Mouse (Mus musculus): Measurements from ENCODE around the gene Map3k7cl. TPM values are rescaled to one million over a fixed set of nuclear protein-coding genes. Genes with fewer than 3 reads are reported as not detected.
A peak's percentile ranks its signal among the peaks of the same experiment; 100 is the strongest.

The Map3k7cl gene
- polyA plus RNA-seq, 1 experiment from 2014 or later: not detected

GRCm38 (mm10) chr16:87610556-87611295, 57.6 kb downstream of the Map3k7cl start:
- WGBS: 85% methylated on average over 21 of the region's 21 CpGs
- Histone ChIP-seq H3K4me3 (ENCODE audit: low read depth, low read length) (no peak overlapping the region), H3K9me3 (replicated peaks; ENCODE audit: control insufficient read depth, low read length) (no peaks in the 10 kb centered on the region), H3K4me1 (ENCODE audit: control insufficient read depth, insufficient read depth, low read length) (no peaks in the 10 kb centered on the region), H3K27me3 (ENCODE audit: control insufficient read depth, insufficient read depth, low read length) (no peaks in the 10 kb centered on the region), H3K27ac (replicated peaks; ENCODE audit: low read depth, low read length) (no peak overlapping the region), H3K9ac (replicated peaks; ENCODE audit: low read length) (no peak overlapping the region), H3K36me3 (replicated peaks; ENCODE audit: control insufficient read depth, insufficient read depth, low read depth, low read length) (no peaks in the 10 kb centered on the region), H3K4me2 (ENCODE audit: low read depth, low read length) (no peak overlapping the region)
- no peak for ATAC-seq (replicated peaks; ENCODE audit: insufficient number of reproducible peaks, low FRiP score, low TSS enrichment, low read depth)
- DNase-seq (ENCODE audit: low spot score): no peak

- DNase-seq (ENCODE audit: low spot score): no peak
- Histone ChIP-seq H3K9ac (replicated peaks; ENCODE audit: low read length) (no peak overlapping the region), H3K27me3 (ENCODE audit: control insufficient read depth, insufficient read depth, low read length) (no peaks in the 10 kb centered on the region), H3K9me3 (replicated peaks; ENCODE audit: control insufficient read depth, low read length) (no peaks in the 10 kb centered on the region), H3K4me2 (ENCODE audit: low read depth, low read length) (no peak overlapping the region), H3K27ac (replicated peaks; ENCODE audit: low read depth, low read length) (no peak overlapping the region), H3K4me3 (ENCODE audit: low read depth, low read length) (no peak overlapping the region), H3K36me3 (replicated peaks; ENCODE audit: control insufficient read depth, insufficient read depth, low read depth, low read length) (no peaks in the 10 kb centered on the region), H3K4me1 (ENCODE audit: control insufficient read depth, insufficient read depth, low read length) (no peaks in the 10 kb centered on the region)
- 86% methylated on average over 14 of the region's 14 CpGs for WGBS
- no peak for ATAC-seq (replicated peaks; ENCODE audit: insufficient number of reproducible peaks, low FRiP score, low TSS enrichment, low read depth)
These were observed 58.3 kb downstream of the Map3k7cl start for GRCm38 (mm10) chr16:87611420-87611819.

GRCm38 (mm10) chr16:87612218-87612838, 59.2 kb downstream of the Map3k7cl start:
- H3K27me3 ChIP-seq (ENCODE audit: control insufficient read depth, insufficient read depth, low read length): no peaks in the 10 kb centered on the region
- DNase-seq (ENCODE audit: low spot score) (no peak), ATAC-seq (replicated peaks; ENCODE audit: insufficient number of reproducible peaks, low FRiP score, low TSS enrichment, low read depth) (no peak)
- H3K27ac ChIP-seq (replicated peaks; ENCODE audit: low read depth, low read length): no peak overlapping the region
- H3K4me2 ChIP-seq (ENCODE audit: low read depth, low read length): no peak overlapping the region
- WGBS: 80% methylated on average over 15 of the region's 15 CpGs
- no peaks in the 10 kb centered on the region for H3K9me3 ChIP-seq (replicated peaks; ENCODE audit: control insufficient read depth, low read length)
- no peak overlapping the region for H3K9ac ChIP-seq (replicated peaks; ENCODE audit: low read length)
- H3K4me1 ChIP-seq (ENCODE audit: control insufficient read depth, insufficient read depth, low read length): no peaks in the 10 kb centered on the region
- H3K36me3 ChIP-seq (replicated peaks; ENCODE audit: control insufficient read depth, insufficient read depth, low read depth, low read length): no peaks in the 10 kb centered on the region
- no peak overlapping the region for H3K4me3 ChIP-seq (ENCODE audit: low read depth, low read length)

- Histone ChIP-seq H3K4me1 (ENCODE audit: control insufficient read depth, insufficient read depth, low read length) (no peaks in the 10 kb centered on the region), H3K4me2 (ENCODE audit: low read depth, low read length) (no peak overlapping the region), H3K27me3 (ENCODE audit: control insufficient read depth, insufficient read depth, low read length) (no peaks in the 10 kb centered on the region), H3K4me3 (ENCODE audit: low read depth, low read length) (no peak overlapping the region), H3K27ac (replicated peaks; ENCODE audit: low read depth, low read length) (no peak overlapping the region), H3K9ac (replicated peaks; ENCODE audit: low read length) (no peak overlapping the region), H3K9me3 (replicated peaks; ENCODE audit: control insufficient read depth, low read length) (no peaks in the 10 kb centered on the region), H3K36me3 (replicated peaks; ENCODE audit: control insufficient read depth, insufficient read depth, low read depth, low read length) (no peaks in the 10 kb centered on the region)
- 0 out of 2 replicates have a peak, but pooled peaks have one; percentile 52 for ATAC-seq (replicated peaks; ENCODE audit: insufficient number of reproducible peaks, low FRiP score, low TSS enrichment, low read depth)
- 83% methylated on average over 6 of the region's 6 CpGs for WGBS
- DNase-seq (ENCODE audit: low spot score): no peak
These were observed 64.2 kb downstream of the Map3k7cl start for GRCm38 (mm10) chr16:87617377-87617776.

- no peaks in the 10 kb centered on the region for H3K36me3 ChIP-seq (replicated peaks; ENCODE audit: control insufficient read depth, insufficient read depth, low read depth, low read length)
- 88% methylated on average over 3 of the region's 3 CpGs for WGBS
- no peak overlapping the region for H3K9ac ChIP-seq (replicated peaks; ENCODE audit: low read length)
- ATAC-seq (replicated peaks; ENCODE audit: insufficient number of reproducible peaks, low FRiP score, low TSS enrichment, low read depth) (no peak), DNase-seq (ENCODE audit: low spot score) (no peak)
- no peak overlapping the region for H3K4me2 ChIP-seq (ENCODE audit: low read depth, low read length)
- H3K4me1 ChIP-seq (ENCODE audit: control insufficient read depth, insufficient read depth, low read length): no peaks in the 10 kb centered on the region
- no peak overlapping the region for H3K27ac ChIP-seq (replicated peaks; ENCODE audit: low read depth, low read length)
- H3K9me3 ChIP-seq (replicated peaks; ENCODE audit: control insufficient read depth, low read length): no peaks in the 10 kb centered on the region
- no peaks in the 10 kb centered on the region for H3K27me3 ChIP-seq (ENCODE audit: control insufficient read depth, insufficient read depth, low read length)
- H3K4me3 ChIP-seq (ENCODE audit: low read depth, low read length): no peak overlapping the region
These were observed 68.1 kb downstream of the Map3k7cl start for GRCm38 (mm10) chr16:87621246-87621645.

GRCm38 (mm10) chr16:87623881-87624280, 70.8 kb downstream of the Map3k7cl start:
- Histone ChIP-seq H3K9ac (replicated peaks; ENCODE audit: low read length) (no peak overlapping the region), H3K36me3 (replicated peaks; ENCODE audit: control insufficient read depth, insufficient read depth, low read depth, low read length) (no peaks in the 10 kb centered on the region), H3K9me3 (replicated peaks; ENCODE audit: control insufficient read depth, low read length) (no peaks in the 10 kb centered on the region; the same call in 1 of the 2 replicates), H3K4me1 (ENCODE audit: control insufficient read depth, insufficient read depth, low read length) (no peaks in the 10 kb centered on the region), H3K4me2 (ENCODE audit: low read depth, low read length) (no peak overlapping the region), H3K4me3 (ENCODE audit: low read depth, low read length) (no peak overlapping the region), H3K27ac (replicated peaks; ENCODE audit: low read depth, low read length) (no peak overlapping the region), H3K27me3 (ENCODE audit: control insufficient read depth, insufficient read depth, low read length) (no peaks in the 10 kb centered on the region)
- whole genome bisulfite sequencing: 91% methylated on average over 5 of the region's 5 CpGs
- DNase-seq (ENCODE audit: low spot score): no peak
- ATAC-seq (replicated peaks; ENCODE audit: insufficient number of reproducible peaks, low FRiP score, low TSS enrichment, low read depth): no peak

- Histone ChIP-seq H3K27ac (replicated peaks; ENCODE audit: low read depth, low read length) (no peak overlapping the region), H3K4me3 (ENCODE audit: low read depth, low read length) (no peak overlapping the region), H3K9ac (replicated peaks; ENCODE audit: low read length) (no peak overlapping the region), H3K36me3 (replicated peaks; ENCODE audit: control insufficient read depth, insufficient read depth, low read depth, low read length) (no peaks in the 10 kb centered on the region), H3K9me3 (replicated peaks; ENCODE audit: control insufficient read depth, low read length) (no peaks in the 10 kb centered on the region; the same call in 1 of the 2 replicates), H3K27me3 (ENCODE audit: control insufficient read depth, insufficient read depth, low read length) (no peaks in the 10 kb centered on the region), H3K4me2 (ENCODE audit: low read depth, low read length) (no peak overlapping the region), H3K4me1 (ENCODE audit: control insufficient read depth, insufficient read depth, low read length) (no peaks in the 10 kb centered on the region)
- no peak for ATAC-seq (replicated peaks; ENCODE audit: insufficient number of reproducible peaks, low FRiP score, low TSS enrichment, low read depth)
- 93% methylated on average over 2 of the region's 2 CpGs for WGBS
- DNase-seq (ENCODE audit: low spot score): no peak
These were observed 71.8 kb downstream of the Map3k7cl start for GRCm38 (mm10) chr16:87624937-87625336.

GRCm38 (mm10) chr16:87625341-87625740, 72.2 kb downstream of the Map3k7cl start:
- Histone ChIP-seq H3K4me1 (ENCODE audit: control insufficient read depth, insufficient read depth, low read length) (no peaks in the 10 kb centered on the region), H3K36me3 (replicated peaks; ENCODE audit: control insufficient read depth, insufficient read depth, low read depth, low read length) (no peaks in the 10 kb centered on the region), H3K4me2 (ENCODE audit: low read depth, low read length) (no peak overlapping the region), H3K27me3 (ENCODE audit: control insufficient read depth, insufficient read depth, low read length) (no peaks in the 10 kb centered on the region), H3K9me3 (replicated peaks; ENCODE audit: control insufficient read depth, low read length) (no peaks in the 10 kb centered on the region; the same call in 1 of the 2 replicates), H3K9ac (replicated peaks; ENCODE audit: low read length) (no peak overlapping the region), H3K4me3 (ENCODE audit: low read depth, low read length) (no peak overlapping the region), H3K27ac (replicated peaks; ENCODE audit: low read depth, low read length) (no peak overlapping the region)
- DNase-seq (ENCODE audit: low spot score) (no peak), ATAC-seq (replicated peaks; ENCODE audit: insufficient number of reproducible peaks, low FRiP score, low TSS enrichment, low read depth) (no peak)
- 78% methylated on average over 3 of the region's 3 CpGs for WGBS
